Mouse (Mus musculus) neural tube, embryonic 11.5 days (tissue): ENCODE results near the gene Unc119b. TPM values are rescaled to one million over a fixed set of nuclear protein-coding genes. Genes with fewer than 3 reads are reported as not detected.
A peak's percentile ranks its signal among the peaks of the same experiment; 100 is the strongest.

Experiments used
- ATAC-seq: fragments of 200-750 bp; cut with Nextera tagmentation; 2 replicates; pipeline ENCODE4 v1.8.0; 2017; ENCODE audit warnings: moderate number of reproducible peaks, mild to moderate bottlenecking, moderate TSS enrichment, moderate library complexity; ENCODE audit not compliant: insufficient read depth, low FRiP score, low TSS enrichment
- DNase-seq: peaks from one replicate; pipeline ENCODE4 v3.0.0-alpha.2; 2015; ENCODE audit warnings: low spot score
- H3K27ac ChIP-seq: fragments of 300-500 bp; sonication (generic); 2 replicates; pipeline ENCODE4 v1.5.1; 2014; ENCODE audit warnings: low read depth, mild to moderate bottlenecking, low read length
- H3K27me3 ChIP-seq: fragments of 300-500 bp; sonication (generic); 2 replicates; pipeline ENCODE4 v1.6.1; 2014; ENCODE audit warnings: mild to moderate bottlenecking, low read length, mixed read lengths; ENCODE audit not compliant: control insufficient read depth, insufficient read depth
- H3K36me3 ChIP-seq: fragments of 300-500 bp; sonication (generic); 2 replicates; pipeline ENCODE4 v1.6.1; 2014; ENCODE audit warnings: mild to moderate bottlenecking, low read length, moderate library complexity, mixed read lengths; ENCODE audit not compliant: control insufficient read depth, insufficient read depth
- H3K4me1 ChIP-seq: fragments of 300-500 bp; sonication (generic); 2 replicates; pipeline ENCODE4 v1.6.1; 2014; ENCODE audit warnings: low read length, mixed read lengths; ENCODE audit not compliant: control insufficient read depth, insufficient read depth
- H3K4me2 ChIP-seq: fragments of 300-500 bp; sonication (generic); 2 replicates; pipeline ENCODE4 v1.6.1; 2014; ENCODE audit warnings: low read depth, mild to moderate bottlenecking, moderate library complexity
- H3K4me3 ChIP-seq: fragments of 300-500 bp; sonication (generic); 2 replicates; pipeline ENCODE4 v1.5.1; 2014; ENCODE audit warnings: low read depth, low read length
- H3K9ac ChIP-seq: fragments of 300-500 bp; sonication (generic); 2 replicates; pipeline ENCODE4 v1.6.1; 2014; ENCODE audit warnings: mild to moderate bottlenecking, low read length
- H3K9me3 ChIP-seq: fragments of 300-500 bp; sonication (generic); 2 replicates; pipeline ENCODE4 v1.6.1; 2016; ENCODE audit warnings: low read length; ENCODE audit not compliant: control insufficient read depth
- WGBS: fragments of 180-500 bp; shearing (Covaris S2); extraction: QIAGEN DNeasy Blood & Tissue Kit; methylation state at CpG from one replicate; pipeline ENCODE4 v1.1.7; 2014; 5-methylcytosine and 5-hydroxymethylcytosine counted together
- polyA plus RNA-seq: library from polyadenylated mRNA; unstranded; fragments of >200 nt; fragmentation: Nextera tagmentation; extraction: Ambion mirVana; gene quantifications from 2 replicates; pipeline ENCODE4 v1.2.1, GENCODE M21; 2014

Gene Unc119b
- polyA plus RNA-seq, result 67.7 and 73.4 TPM in 2 replicates

- peaks cover 9% of the 10 kb centered on the region for H3K4me1 ChIP-seq
- no peaks in the 10 kb centered on the region for H3K9me3 ChIP-seq
- peak within 1 kb of the TSS; percentile 98 for H3K4me3 ChIP-seq
- H3K36me3 ChIP-seq, result peaks cover 2% of the 10 kb centered on the region; the same call in 1 of the 2 replicates
- peak within 1 kb of the TSS; percentile 98 for H3K4me2 ChIP-seq
- H3K27ac ChIP-seq, result no peak within 1 kb of the TSS
- H3K27me3 ChIP-seq, result no peaks in the 10 kb centered on the region
- peak within 1 kb of the TSS; percentile 90 for H3K9ac ChIP-seq
- ATAC-seq (peak; percentile 89), DNase-seq (peak; percentile 92)
- WGBS, result under 1% methylated on average over 50 of the region's 81 CpGs
These were observed at the start of gene Unc119b for GRCm38 (mm10) chr5:115134234-115135165. Unc119b (minus strand) TSS chr5:115134975.

DNA sequence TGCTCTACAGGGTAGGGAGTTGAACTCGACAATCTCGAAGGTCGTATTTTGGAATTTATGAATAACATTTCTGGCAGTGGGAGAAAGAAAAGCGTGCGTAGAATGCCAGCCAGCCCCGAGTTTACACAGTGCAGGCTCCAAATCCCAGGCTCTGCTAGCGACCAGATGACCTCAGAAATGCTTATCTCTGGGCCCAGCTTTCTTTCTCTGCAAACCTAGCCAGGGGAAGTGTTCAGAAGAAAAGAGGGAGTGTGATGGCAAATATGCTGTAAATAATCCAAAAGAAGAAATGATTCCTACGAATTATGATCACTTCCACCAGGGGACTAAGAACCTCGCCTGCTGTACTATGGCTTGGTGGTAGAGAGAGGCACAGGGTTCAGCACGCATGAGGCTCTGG is 48.7 kb upstream of the Unc119b start:
- no peak for DNase-seq
- ATAC-seq, result no peak

GRCm38 (mm10) chr5:115182925-115183324 is 48.1 kb upstream of the Unc119b start:
- DNase-seq, result no peak
- Histone ChIP-seq H3K4me2 (no peak overlapping the region), H3K9me3 (no peaks in the 10 kb centered on the region), H3K27me3 (no peaks in the 10 kb centered on the region), H3K27ac (no peak overlapping the region), H3K36me3 (no peaks in the 10 kb centered on the region), H3K9ac (no peak overlapping the region), H3K4me3 (no peak overlapping the region), H3K4me1 (peaks cover 12% of the 10 kb centered on the region; the same call in 1 of the 2 replicates)
- ATAC-seq, result no peak
- WGBS, result 79% methylated on average over 8 of the region's 8 CpGs

More for the DNA sequence above, 48.7 kb upstream of the Unc119b start:
- Histone ChIP-seq H3K9ac (no peak overlapping the region), H3K27ac (no peak overlapping the region), H3K9me3 (no peaks in the 10 kb centered on the region), H3K27me3 (no peaks in the 10 kb centered on the region), H3K4me3 (no peak overlapping the region), H3K4me2 (no peak overlapping the region), H3K4me1 (peaks cover 12% of the 10 kb centered on the region; the same call in 1 of the 2 replicates), H3K36me3 (no peaks in the 10 kb centered on the region)
- 83% methylated on average over 10 of the region's 10 CpGs for WGBS

DNA sequence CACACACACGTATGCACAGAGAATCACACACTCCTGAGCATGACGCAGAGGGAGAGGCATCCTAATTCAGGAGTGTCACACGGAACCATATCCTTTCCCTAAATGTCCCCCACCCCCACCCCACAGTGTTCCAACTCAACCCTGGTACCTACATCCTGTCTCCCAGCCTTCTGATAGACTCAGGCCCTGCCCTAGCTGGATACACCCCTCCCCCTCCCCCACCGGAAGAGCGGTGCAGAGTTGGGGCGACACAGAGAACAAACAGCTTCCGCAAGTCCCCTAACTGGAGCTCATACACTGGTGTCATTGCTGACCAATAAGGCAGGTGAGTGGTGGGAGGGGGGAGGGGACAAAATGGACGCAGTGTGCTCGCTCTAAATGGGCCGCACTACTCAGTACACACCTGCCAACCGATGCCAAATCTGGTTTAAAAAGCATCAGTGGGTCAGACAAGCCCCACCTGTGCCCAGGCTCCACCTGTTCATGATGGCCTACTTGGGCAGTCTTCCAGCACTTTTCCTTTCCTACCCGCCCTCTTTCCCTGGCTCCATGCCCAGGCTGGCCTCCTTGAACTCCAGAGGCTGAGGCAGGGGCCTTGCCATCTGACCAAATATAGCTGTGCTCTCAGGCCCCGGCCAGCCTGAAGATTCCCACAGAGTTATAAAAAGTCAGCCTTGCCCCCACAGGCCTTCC is 46.6 kb upstream of the Unc119b start:
- WGBS, result 79% methylated on average over 13 of the region's 13 CpGs
- no peaks in the 10 kb centered on the region for H3K27me3 ChIP-seq
- peaks cover 6% of the 10 kb centered on the region; the same call in 1 of the 2 replicates for H3K4me1 ChIP-seq
- H3K9ac ChIP-seq, result no peak overlapping the region
- DNase-seq (no peak), ATAC-seq (no peak)
- H3K4me3 ChIP-seq, result no peak overlapping the region
- no peaks in the 10 kb centered on the region for H3K9me3 ChIP-seq
- no peak overlapping the region for H3K4me2 ChIP-seq
- no peak overlapping the region for H3K27ac ChIP-seq
- H3K36me3 ChIP-seq, result no peaks in the 10 kb centered on the region

- no peaks in the 10 kb centered on the region for H3K9me3 ChIP-seq
- no peak overlapping the region for H3K9ac ChIP-seq
- 90% methylated on average over 11 of the region's 11 CpGs for WGBS
- no peak overlapping the region for H3K4me2 ChIP-seq
- ATAC-seq, result no peak
- peaks cover 4% of the 10 kb centered on the region; the same call in 1 of the 2 replicates for H3K4me1 ChIP-seq
- no peak overlapping the region for H3K4me3 ChIP-seq
- no peak overlapping the region for H3K27ac ChIP-seq
- DNase-seq, result no peak
- no peaks in the 10 kb centered on the region for H3K36me3 ChIP-seq
- H3K27me3 ChIP-seq, result no peaks in the 10 kb centered on the region
These were observed 44.8 kb upstream of the Unc119b start for GRCm38 (mm10) chr5:115179596-115179995.

- Histone ChIP-seq H3K4me3 (no peak overlapping the region), H3K9me3 (no peaks in the 10 kb centered on the region), H3K36me3 (no peaks in the 10 kb centered on the region), H3K27ac (no peak overlapping the region), H3K9ac (no peak overlapping the region), H3K4me2 (no peak overlapping the region), H3K4me1 (no peaks in the 10 kb centered on the region), H3K27me3 (no peaks in the 10 kb centered on the region)
- no peak for ATAC-seq
- 88% methylated on average over 6 of the region's 6 CpGs for WGBS
- no peak for DNase-seq
These were observed 43.1 kb upstream of the Unc119b start for GRCm38 (mm10) chr5:115177866-115178265.

DNA sequence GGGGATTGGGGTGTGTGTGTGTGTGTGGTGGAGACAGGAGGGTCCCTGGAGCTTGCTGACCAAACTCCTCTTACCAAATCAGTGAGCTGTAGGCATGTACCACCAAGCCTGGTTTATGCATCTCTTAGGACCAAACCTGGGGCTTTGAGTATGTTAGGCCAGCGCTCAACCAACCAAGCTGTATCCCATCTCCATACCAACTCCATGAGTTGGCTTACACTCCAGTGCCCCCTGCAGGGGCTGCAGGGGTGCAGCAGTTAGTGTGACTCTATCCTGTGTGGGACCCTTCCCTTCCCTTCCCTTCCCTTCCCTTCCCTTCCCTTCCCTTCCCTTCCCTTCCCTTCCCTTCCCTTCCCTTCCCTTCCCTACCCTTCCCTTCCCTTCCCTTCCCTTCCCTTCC is 39.8 kb upstream of the Unc119b start:
- no peaks in the 10 kb centered on the region for H3K36me3 ChIP-seq
- no peak overlapping the region for H3K4me3 ChIP-seq
- H3K27ac ChIP-seq, result no peak overlapping the region
- no peaks in the 10 kb centered on the region for H3K27me3 ChIP-seq
- H3K9me3 ChIP-seq, result no peaks in the 10 kb centered on the region
- no peak overlapping the region for H3K4me2 ChIP-seq
- no peak overlapping the region for H3K9ac ChIP-seq
- WGBS, result 100% methylated on average over 1 of the region's 1 CpGs
- DNase-seq, result peak; percentile 7
- no peak for ATAC-seq
- H3K4me1 ChIP-seq, result no peaks in the 10 kb centered on the region

- DNase-seq (peak; percentile 9), ATAC-seq (no peak)
- H3K4me3 ChIP-seq, result no peak overlapping the region
- WGBS, result 89% methylated on average over 8 of the region's 8 CpGs
- no peaks in the 10 kb centered on the region for H3K36me3 ChIP-seq
- H3K4me1 ChIP-seq, result no peaks in the 10 kb centered on the region
- H3K9me3 ChIP-seq, result no peaks in the 10 kb centered on the region
- H3K27me3 ChIP-seq, result no peaks in the 10 kb centered on the region
- no peak overlapping the region for H3K27ac ChIP-seq
- H3K4me2 ChIP-seq, result no peak overlapping the region
- no peak overlapping the region for H3K9ac ChIP-seq
These were observed 35.4 kb upstream of the Unc119b start for GRCm38 (mm10) chr5:115170150-115170549.
